In genomic region chr2:93391198-93391597, GRCm38 (mm10) we compare ENCODE assay signal across 13 mouse cellular contexts. TPM values are rescaled to one million over a fixed set of nuclear protein-coding genes. Genes with fewer than 3 reads are reported as not detected.
DNase-seq lines count a peak whose midpoint lies in the region; ATAC-seq lines count a peak whose summit lies in the region.
"Had no signal": no experiment of that assay in that cellular context is flagged by ENCODE, and none has a peak within 500 bp of the region (broad histone marks: within the 10 kb centered on the region; RNA-seq: fewer than 3 reads in every experiment).

No protein-coding gene starts in this region.

- H3K9ac ChIP-seq in hindbrain, embryonic 14.5 days: no peak overlapping the region
- no peak overlapping the region for H3K9ac ChIP-seq in neural tube, embryonic 14.5 days (replicated peaks; ENCODE audit: low read depth, low read length)
- H3K9ac ChIP-seq in intestine, embryonic 16.5 days (ENCODE audit: low read depth, low read length): no peak overlapping the region

- no peak overlapping the region for H3K4me3 ChIP-seq in hindbrain, embryonic 14.5 days (replicated peaks; ENCODE audit: low read length)
- no peak overlapping the region for H3K4me3 ChIP-seq in neural tube, embryonic 14.5 days (ENCODE audit: low read depth, low read length)
- H3K4me3 ChIP-seq in intestine, embryonic 16.5 days (ENCODE audit: low read length): no peak overlapping the region

- no peaks in the 10 kb centered on the region for H3K36me3 ChIP-seq in hindbrain, embryonic 14.5 days (replicated peaks; ENCODE audit: control insufficient read depth, insufficient read depth)
- no peaks in the 10 kb centered on the region for H3K36me3 ChIP-seq in neural tube, embryonic 14.5 days (ENCODE audit: control insufficient read depth, insufficient read depth, low read length)
- no peaks in the 10 kb centered on the region for H3K36me3 ChIP-seq in intestine, embryonic 16.5 days (ENCODE audit: control insufficient read depth, insufficient read depth, low read length)

- H3K9me3 ChIP-seq in hindbrain, embryonic 14.5 days (ENCODE audit: control insufficient read depth, low read length): peaks cover 4% of the 10 kb centered on the region
- H3K9me3 ChIP-seq in neural tube, embryonic 14.5 days (ENCODE audit: control insufficient read depth, low read length): no peaks in the 10 kb centered on the region
- no peaks in the 10 kb centered on the region for H3K9me3 ChIP-seq in intestine, embryonic 16.5 days (ENCODE audit: control insufficient read depth, low read length)

- peak; percentile 76; the same call in 1 of the 2 replicates for ATAC-seq in frontal cortex, adult (ENCODE audit: low TSS enrichment)
- peak; percentile 49; the same call in 1 of the 2 replicates for ATAC-seq in hindbrain, embryonic 14.5 days (ENCODE audit: low FRiP score)
- ATAC-seq in neural tube, embryonic 14.5 days (ENCODE audit: low read depth): peak; percentile 22; the same call in 1 of the 2 replicates
- no peak for ATAC-seq in intestine, embryonic 16.5 days
- ATAC-seq: Patski had no signal

- no peaks in the 10 kb centered on the region for H3K27me3 ChIP-seq in hindbrain, embryonic 14.5 days (ENCODE audit: control insufficient read depth, insufficient read depth, low read length)
- no peaks in the 10 kb centered on the region for H3K27me3 ChIP-seq in neural tube, embryonic 14.5 days (ENCODE audit: control insufficient read depth, insufficient read depth, low read length)
- H3K27me3 ChIP-seq in intestine, embryonic 16.5 days (replicated peaks; ENCODE audit: control insufficient read depth, insufficient read depth, low read length): no peaks in the 10 kb centered on the region

- H3K4me1 ChIP-seq in hindbrain, embryonic 14.5 days (replicated peaks; ENCODE audit: control insufficient read depth, insufficient read depth, low read length): peaks cover 17% of the 10 kb centered on the region
- H3K4me1 ChIP-seq in neural tube, embryonic 14.5 days (ENCODE audit: control insufficient read depth, insufficient read depth, low read length): peaks cover 20% of the 10 kb centered on the region; the same call in 1 of the 2 replicates
- no peaks in the 10 kb centered on the region for H3K4me1 ChIP-seq in intestine, embryonic 16.5 days (ENCODE audit: control insufficient read depth, insufficient read depth, low read length)

- 32% methylated on average over 6 of the region's 6 CpGs for WGBS in hindbrain, embryonic 14.5 days
- 26% methylated on average over 6 of the region's 6 CpGs for WGBS in neural tube, embryonic 14.5 days
- 59% methylated on average over 6 of the region's 6 CpGs for WGBS in intestine, embryonic 16.5 days

- no peak overlapping the region for H3K4me2 ChIP-seq in hindbrain, embryonic 14.5 days (replicated peaks)
- no peak overlapping the region for H3K4me2 ChIP-seq in neural tube, embryonic 14.5 days (ENCODE audit: low read depth, low read length)
- H3K4me2 ChIP-seq in intestine, embryonic 16.5 days (ENCODE audit: low read depth, low read length): no peak overlapping the region

- no peak overlapping the region for H3K27ac ChIP-seq in hindbrain, embryonic 14.5 days
- H3K27ac ChIP-seq in neural tube, embryonic 14.5 days (ENCODE audit: low read depth, low read length): peak overlapping the region; percentile 5; the same call in 1 of the 2 replicates
- no peak overlapping the region for H3K27ac ChIP-seq in intestine, embryonic 16.5 days (ENCODE audit: low read length)
- H3K27ac ChIP-seq: macrophage had no signal

- DNase-seq in frontal cortex, postnatal 14 days (ENCODE audit: low spot score in 2 of 2): no peak
- peak; percentile 13 for DNase-seq in right cerebral cortex, adult 18-20 months
- no peak for DNase-seq in right cerebral cortex, postnatal 14 days
- DNase-seq in hindbrain, embryonic 14.5 days (ENCODE audit: low spot score): no peak
- no peak for DNase-seq in gastrocnemius, adult 8-10 months (ENCODE audit: low spot score in 2 of 2)
- DNase-seq: heart, adult 18-20 months; kidney, postnatal 10 days; lung, adult 18-20 months had no signal

RNA-seq across cellular contexts. Expression of gene Tspan18, which starts 56.9 kb away (rescaled TPM):
- 28.6 and 31.3 TPM in 2 replicates for polyA plus RNA-seq in hindbrain, embryonic 14.5 days (2014; fragmentation: Nextera tagmentation; extraction: Ambion mirVana)
- 30.2 and 34.7 TPM in 2 replicates for polyA plus RNA-seq in neural tube, embryonic 14.5 days (2014; fragmentation: Nextera tagmentation; extraction: Ambion mirVana)
- total RNA-seq in gastrocnemius, adult 8-10 months (2022): 1 to 10 TPM in 3 of 4 experiments, under 1 TPM in 1; 0.97 to 1.5 (median 1.4) TPM
- 19.5 and 19.6 TPM in 2 replicates for polyA plus RNA-seq in intestine, embryonic 16.5 days (2015; fragmentation: Nextera tagmentation; extraction: Ambion mirVana)
